Mouse (Mus musculus) brown adipose tissue, adult 24 weeks (tissue): ENCODE data around the gene Tldc1. TPM values are rescaled to one million over a fixed set of nuclear protein-coding genes. Genes with fewer than 3 reads are reported as not detected.
A peak's percentile ranks its signal among the peaks of the same experiment; 100 is the strongest.

Source experiments
- H3K27ac ChIP-seq: fragments of 200-500 bp; replicated peaks from 2 replicates; pipeline ENCODE4 v1.5.1; 2012; ENCODE audit warnings: low read depth, mild to moderate bottlenecking, low read length
- H3K4me1 ChIP-seq: fragments of 200-500 bp; 2 replicates; pipeline ENCODE4 v1.6.1; 2012; ENCODE audit warnings: low read length, mixed read lengths; ENCODE audit not compliant: control insufficient read depth, insufficient read depth, insufficient read length
- H3K4me3 ChIP-seq: fragments of 200-500 bp; 2 replicates; pipeline ENCODE4 v1.5.1; 2012; ENCODE audit warnings: low read depth, mild to moderate bottlenecking, low read length, moderate library complexity; ENCODE audit not compliant: insufficient read depth
- polyA plus RNA-seq: library from polyadenylated mRNA; stranded (reverse); fragments of >200 nt; gene quantifications from 2 replicates; pipeline ENCODE4 v1.2.4, GENCODE M21; 2012; ENCODE audit not compliant: missing spikeins, insufficient read depth, insufficient read length

Gene Tldc1
- polyA plus RNA-seq, 1 experiment: 3.4 TPM

DNA sequence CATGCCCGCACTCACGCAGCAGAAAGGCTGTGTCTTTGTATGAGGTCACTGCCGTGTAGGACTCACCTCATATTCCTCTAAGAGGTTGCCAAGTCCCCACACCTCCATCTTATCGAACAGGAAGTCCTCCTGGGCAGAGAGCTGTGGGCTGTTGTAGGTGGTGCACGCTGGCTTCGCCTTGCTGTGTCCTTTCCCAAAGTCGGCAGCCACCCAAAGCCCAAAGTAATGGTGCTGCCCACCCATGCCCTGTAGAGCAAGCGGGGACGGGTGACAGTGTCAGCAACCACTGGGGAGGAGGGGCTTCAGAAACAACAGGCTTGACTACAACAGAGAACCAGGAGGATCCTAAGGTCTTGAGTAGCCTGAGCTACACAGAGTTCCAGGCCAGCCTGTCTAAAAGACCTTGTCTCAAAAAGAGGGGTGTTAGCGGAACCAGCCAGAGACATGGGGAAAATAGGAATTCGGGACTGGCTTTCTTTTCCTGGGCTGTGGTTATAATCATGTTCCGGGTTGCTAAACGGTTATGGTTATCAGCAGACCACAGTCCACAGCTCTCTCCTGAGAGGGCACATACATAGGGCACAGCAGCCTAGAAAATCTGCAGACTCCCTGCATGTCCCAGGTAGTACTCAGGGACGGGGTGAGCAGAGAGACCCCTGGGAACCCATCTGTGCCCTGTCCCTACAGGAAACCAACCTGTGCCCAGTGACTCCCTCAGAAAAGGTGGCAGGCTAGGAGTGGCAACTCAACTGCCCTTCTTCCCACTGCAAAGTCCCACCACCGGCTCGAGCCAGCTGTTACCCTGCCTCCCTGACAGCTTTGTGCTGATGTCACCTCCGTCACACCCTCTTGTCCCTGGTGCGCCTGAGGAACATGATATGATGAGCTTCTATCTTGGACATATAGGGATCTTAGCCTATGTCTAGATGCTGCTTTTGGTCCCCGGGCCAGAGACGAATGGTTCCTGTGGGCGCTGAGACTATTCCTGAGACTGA lies 15.7 kb downstream of the Tldc1 start:
- H3K4me3 ChIP-seq: no peak overlapping the region
- no peak overlapping the region for H3K27ac ChIP-seq
- H3K4me1 ChIP-seq: no peaks in the 10 kb centered on the region

- H3K4me3 ChIP-seq: no peak overlapping the region
- no peaks in the 10 kb centered on the region for H3K4me1 ChIP-seq
- H3K27ac ChIP-seq: no peak overlapping the region
Observed at GRCm38 (mm10) chr8:119761692-119762091, 16.5 kb downstream of the Tldc1 start.

GRCm38 (mm10) chr8:119756538-119756937 lies 21.7 kb downstream of the Tldc1 start:
- no peak overlapping the region for H3K27ac ChIP-seq

DNA sequence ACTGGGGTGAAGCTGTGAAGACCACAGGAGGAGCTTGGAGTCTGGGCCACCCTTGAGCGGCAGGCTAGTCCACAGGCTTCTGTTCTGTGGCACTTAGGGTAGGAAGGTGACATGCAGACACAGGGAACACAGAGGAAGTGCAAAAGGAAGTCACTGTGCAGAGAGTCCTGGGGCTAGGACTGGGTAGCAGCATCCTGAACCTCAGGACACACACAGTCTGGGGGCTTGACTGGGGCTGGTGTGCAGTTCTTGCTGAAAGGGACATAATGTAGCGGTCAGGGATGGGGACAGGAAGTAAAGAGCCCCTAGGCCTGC lies 22.1 kb downstream of the Tldc1 start:
- no peaks in the 10 kb centered on the region for H3K4me1 ChIP-seq
- no peak overlapping the region for H3K27ac ChIP-seq
- peak overlapping the region; percentile 21; the same call in 1 of the 2 replicates for H3K4me3 ChIP-seq

More at GRCm38 (mm10) chr8:119756538-119756937, 21.7 kb downstream of the Tldc1 start:
- H3K4me1 ChIP-seq: no peaks in the 10 kb centered on the region
- no peak overlapping the region for H3K4me3 ChIP-seq

DNA sequence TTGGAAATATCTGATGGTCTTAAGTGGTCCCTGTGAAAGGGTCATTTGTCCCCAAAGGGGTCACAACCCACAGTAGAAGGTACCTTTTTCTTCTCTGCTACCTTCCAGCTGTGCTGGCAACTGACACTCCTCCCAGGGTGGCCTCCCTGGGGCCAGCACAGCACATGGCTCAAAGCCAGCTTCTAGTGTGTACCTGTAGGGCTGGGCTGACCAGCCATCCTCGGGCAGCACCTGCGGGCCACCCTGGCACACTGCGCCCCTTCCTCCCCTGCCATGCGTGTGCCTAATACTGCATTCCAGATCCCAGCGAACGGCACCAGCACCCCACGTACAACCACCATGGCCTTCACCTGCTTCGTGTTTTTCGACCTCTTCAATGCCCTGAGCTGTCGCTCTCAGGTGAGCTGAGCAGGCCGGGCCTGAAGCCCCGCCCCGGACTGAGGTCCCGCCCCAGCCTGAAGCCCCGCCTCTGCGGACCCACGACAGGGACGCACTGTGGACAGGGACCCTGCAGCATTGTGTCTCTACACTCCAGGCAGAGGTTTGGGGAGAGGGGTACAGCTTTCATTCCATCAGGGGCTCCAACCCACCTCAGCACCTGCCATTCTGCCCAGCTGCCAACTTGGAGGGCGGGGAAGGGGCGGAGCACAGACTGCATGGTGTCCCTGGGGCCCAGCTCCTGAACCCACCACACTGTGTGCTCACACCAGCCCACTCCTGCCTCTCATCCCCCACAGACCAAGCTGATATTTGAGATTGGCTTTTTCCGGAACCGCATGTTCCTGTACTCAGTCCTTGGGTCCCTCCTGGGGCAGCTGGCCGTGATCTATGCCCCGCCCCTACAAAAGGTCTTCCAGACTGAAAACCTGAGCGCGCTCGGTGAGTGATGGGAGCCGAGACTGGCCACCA lies 22.7 kb downstream of the Tldc1 start:
- Histone ChIP-seq H3K27ac (no peak overlapping the region), H3K4me3 (peak overlapping the region; percentile 21; the same call in 1 of the 2 replicates), H3K4me1 (no peaks in the 10 kb centered on the region)

GRCm38 (mm10) chr8:119744604-119745003 lies 33.6 kb downstream of the Tldc1 start:
- H3K4me3 ChIP-seq: no peak overlapping the region
- no peak overlapping the region for H3K27ac ChIP-seq
- H3K4me1 ChIP-seq: no peaks in the 10 kb centered on the region

- no peak overlapping the region for H3K4me3 ChIP-seq
- H3K4me1 ChIP-seq: no peaks in the 10 kb centered on the region
Observed at GRCm38 (mm10) chr8:119743291-119744026, 34.8 kb downstream of the Tldc1 start.

DNA sequence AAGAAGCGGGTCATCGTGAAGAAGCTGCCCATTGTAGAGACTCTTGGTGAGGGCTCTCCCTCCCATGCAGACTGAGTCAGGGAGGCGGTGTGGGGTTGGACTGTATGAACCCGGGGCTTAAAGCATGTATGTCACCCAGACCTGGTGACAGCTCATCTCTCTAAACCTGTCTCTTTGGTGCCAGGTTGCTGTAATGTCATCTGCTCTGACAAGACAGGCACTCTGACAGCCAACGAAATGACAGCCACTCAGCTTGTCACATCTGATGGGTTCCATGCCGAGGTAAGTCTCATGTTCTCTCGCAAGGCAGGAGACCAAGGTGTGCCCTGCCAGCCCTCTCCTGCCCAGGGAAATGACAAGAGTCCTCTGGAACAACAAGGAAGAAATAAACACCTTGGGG lies 35.8 kb downstream of the Tldc1 start:
- Histone ChIP-seq H3K4me3 (no peak overlapping the region), H3K4me1 (no peaks in the 10 kb centered on the region), H3K27ac (no peak overlapping the region)

More at GRCm38 (mm10) chr8:119743291-119744026, 34.8 kb downstream of the Tldc1 start:
- H3K27ac ChIP-seq: no peak overlapping the region

DNA sequence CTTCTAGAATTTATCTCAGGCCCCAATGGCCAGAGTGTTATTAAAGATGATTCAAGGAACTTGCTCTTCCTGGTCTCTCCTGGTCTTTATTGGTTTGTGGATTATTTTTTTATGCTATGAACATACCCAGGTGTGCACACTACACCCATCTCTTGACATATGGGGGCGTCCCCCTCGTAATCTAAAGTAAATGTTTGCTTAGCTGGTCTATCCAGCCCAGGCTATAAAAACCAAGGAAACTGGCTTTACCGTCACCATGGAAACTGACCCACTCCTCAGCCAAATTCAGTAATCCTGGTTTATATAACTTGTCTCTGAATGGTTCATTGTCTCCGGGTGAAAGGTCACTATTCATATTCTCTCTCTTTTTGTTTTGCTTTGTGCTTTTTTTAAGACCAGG lies 37.6 kb downstream of the Tldc1 start:
- Histone ChIP-seq H3K4me1 (no peaks in the 10 kb centered on the region), H3K27ac (no peak overlapping the region), H3K4me3 (no peak overlapping the region)

DNA sequence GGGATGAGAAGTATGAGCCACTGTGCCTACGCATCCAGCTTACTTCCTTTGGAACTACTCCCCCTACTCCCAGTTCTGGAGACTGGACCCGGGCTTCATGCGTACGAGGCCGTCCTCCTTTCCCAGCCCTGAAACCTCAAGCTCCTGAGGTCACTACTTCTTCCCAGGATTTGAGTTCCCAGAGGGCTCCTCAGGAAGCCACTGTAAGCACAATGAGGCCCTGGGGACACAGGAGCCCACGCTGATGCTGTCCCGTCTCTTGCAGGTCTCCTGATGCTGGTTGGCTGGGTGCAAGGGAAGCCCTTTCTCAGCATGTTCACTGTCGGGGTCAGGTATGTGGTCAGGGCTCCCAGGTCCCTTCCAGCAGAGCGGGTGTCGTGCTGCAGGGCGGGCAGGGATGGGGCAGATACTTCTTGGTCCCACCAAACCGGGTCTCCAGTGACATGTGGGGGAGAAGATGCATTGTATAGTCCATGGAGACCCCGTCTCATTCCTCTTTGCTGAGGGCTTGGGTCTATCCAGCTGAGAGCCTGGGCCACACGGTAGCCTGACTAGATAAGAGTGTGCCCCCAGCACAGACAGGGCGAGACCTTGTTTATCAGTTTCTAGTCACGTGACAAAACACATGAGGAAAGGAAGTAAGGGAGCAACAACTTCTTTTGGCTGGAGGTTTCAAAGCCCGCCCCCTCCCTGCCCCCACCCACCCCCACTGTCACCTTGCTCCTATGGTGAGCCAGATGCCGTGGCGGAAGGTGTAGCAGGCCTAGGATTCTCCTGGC lies 39.9 kb downstream of the Tldc1 start:
- Histone ChIP-seq H3K27ac (peak overlapping the region; percentile 23; the same call in 1 of the 2 replicates), H3K4me3 (no peak overlapping the region), H3K4me1 (no peaks in the 10 kb centered on the region)

DNA sequence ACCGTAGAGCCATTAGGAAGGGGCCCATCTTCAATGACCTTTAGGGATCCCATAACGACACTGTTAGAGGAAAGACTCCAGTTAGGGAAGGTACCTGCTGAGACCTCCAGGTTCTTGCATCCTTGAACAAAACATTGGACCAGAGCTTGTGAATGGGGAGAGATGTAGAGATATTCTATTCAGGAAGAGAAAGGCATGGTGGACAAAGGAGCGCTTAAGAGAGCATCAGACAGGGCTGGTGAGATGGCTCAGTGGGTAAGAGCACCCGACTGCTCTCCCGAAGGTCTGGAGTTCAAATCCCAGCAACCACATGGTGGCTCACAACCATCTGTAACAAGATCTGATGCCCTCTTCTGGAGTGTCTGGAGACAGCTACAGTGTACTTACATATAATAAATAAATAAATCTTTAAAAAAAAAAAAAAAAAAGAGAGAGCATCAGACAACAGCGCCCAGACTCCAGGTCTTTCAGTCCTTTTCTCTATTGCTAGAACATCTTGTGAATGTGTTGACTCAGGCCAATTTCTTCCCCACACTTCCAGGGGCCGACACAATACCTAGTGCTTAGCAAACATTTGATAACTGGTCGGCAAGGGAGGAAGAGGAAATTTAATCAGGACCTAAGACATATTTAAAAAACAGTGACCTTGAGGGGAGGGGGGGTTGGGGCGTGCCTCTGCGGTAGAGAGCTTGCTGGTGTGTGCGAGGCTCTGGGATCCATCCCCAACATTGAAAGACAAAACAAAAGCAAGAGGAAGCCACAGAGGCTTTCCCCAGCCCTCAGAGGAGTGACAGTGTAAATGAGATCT lies 40.9 kb downstream of the Tldc1 start:
- no peaks in the 10 kb centered on the region for H3K4me1 ChIP-seq
- H3K4me3 ChIP-seq: no peak overlapping the region
- H3K27ac ChIP-seq: peak overlapping the region; percentile 23

- Histone ChIP-seq H3K4me3 (no peak overlapping the region), H3K4me1 (no peaks in the 10 kb centered on the region), H3K27ac (no peak overlapping the region)
Observed at GRCm38 (mm10) chr8:119736348-119736917, 41.8 kb downstream of the Tldc1 start.

DNA sequence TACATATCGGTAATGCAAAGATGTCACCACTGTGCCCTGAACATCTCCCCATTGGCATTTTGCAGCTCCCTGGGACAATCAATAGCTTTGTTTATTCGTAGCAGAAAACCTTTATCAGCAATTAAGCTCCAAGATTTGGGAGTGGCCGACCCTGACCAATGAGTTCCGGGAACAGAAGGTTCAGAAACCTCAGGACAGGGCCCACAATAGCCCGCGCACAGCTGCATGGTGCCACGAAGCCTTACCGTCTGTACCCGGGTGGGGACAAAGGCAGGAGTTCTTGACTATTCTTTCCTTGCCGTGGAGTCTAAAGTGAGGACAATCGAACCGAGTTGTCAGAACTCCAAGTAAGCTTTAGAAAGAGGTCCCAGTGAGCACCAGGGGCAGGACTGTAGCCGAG lies 46.1 kb downstream of the Tldc1 start:
- Histone ChIP-seq H3K4me3 (no peak overlapping the region), H3K27ac (no peak overlapping the region), H3K4me1 (no peaks in the 10 kb centered on the region)
